Mouse (Mus musculus) liver, embryonic 14.5 days (tissue): ENCODE measurements around the gene Haao.

Experiments
- CTCF ChIP-seq: IDR thresholded peaks from 2 replicates; pipeline ENCODE4 v1.5.1; 2016; ENCODE audit warnings: antibody characterized with exemption, low read depth, control low read depth
- EP300 ChIP-seq: IDR thresholded peaks from 2 replicates; pipeline ENCODE4 v1.6.1; 2016; ENCODE audit warnings: antibody characterized with exemption, low read depth

DNA sequence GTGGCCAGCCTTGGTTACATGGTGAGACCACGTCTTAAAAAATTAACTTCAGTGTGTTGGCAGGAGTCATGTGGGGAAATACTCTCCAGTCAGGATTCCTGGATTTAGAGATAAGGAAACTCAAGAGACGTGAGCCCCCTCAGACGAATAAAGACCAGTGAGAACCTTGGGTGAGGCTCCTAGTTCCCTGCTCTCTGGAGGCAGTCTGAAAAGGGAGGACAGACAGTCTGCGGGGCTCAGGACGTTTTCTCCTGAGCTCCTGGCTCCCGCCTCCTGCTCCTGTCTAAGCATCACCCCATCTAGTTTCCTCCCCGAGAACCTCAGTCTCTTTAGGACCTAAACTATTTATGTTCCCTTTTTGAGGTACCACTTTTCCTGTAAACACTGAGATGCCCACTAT lies 12.5 kb upstream of the Haao start:
- TF ChIP-seq CTCF, result no peak
- TF ChIP-seq EP300, result no peak
